Mouse (Mus musculus) lung, embryonic 14.5 days (tissue): ENCODE measurements at regions not wholly inside any gene's neighbourhood (a gene's known extent, or its start where the extent isn't known, plus 50 kb on each side); places are given as distances from the start of the nearest gene placed in this dataset.

Experiments
- ATAC-seq: fragments of 200-750 bp; cut with Nextera tagmentation; 2 replicates; pipeline ENCODE4 v1.8.0; 2017; ENCODE audit warnings: mild to moderate bottlenecking, moderate TSS enrichment, moderate library complexity; ENCODE audit not compliant: insufficient read depth
- DNase-seq: peaks from one replicate; pipeline ENCODE4 v3.0.0-alpha.2; 2015
- H3K27ac ChIP-seq: fragments of 300-500 bp; sonication (generic); 2 replicates; pipeline ENCODE4 v1.5.1; 2014; ENCODE audit warnings: low read depth, mild to moderate bottlenecking, moderate library complexity
- H3K27me3 ChIP-seq: fragments of 300-500 bp; sonication (generic); 2 replicates; pipeline ENCODE4 v1.6.1; 2014; ENCODE audit warnings: low read length, control low read depth; ENCODE audit not compliant: insufficient read depth
- H3K36me3 ChIP-seq: fragments of 300-500 bp; sonication (generic); 2 replicates; pipeline ENCODE4 v1.6.1; 2014; ENCODE audit warnings: control low read depth; ENCODE audit not compliant: insufficient read depth
- H3K4me1 ChIP-seq: fragments of 300-500 bp; sonication (generic); 2 replicates; pipeline ENCODE4 v1.6.1; 2014; ENCODE audit warnings: antibody characterized with exemption, control low read depth; ENCODE audit not compliant: insufficient read depth
- H3K4me2 ChIP-seq: fragments of 300-500 bp; sonication (generic); 2 replicates; pipeline ENCODE4 v1.6.1; 2014; ENCODE audit warnings: mild to moderate bottlenecking
- H3K4me3 ChIP-seq: fragments of 300-500 bp; sonication (generic); 2 replicates; pipeline ENCODE4 v1.5.1; 2014; ENCODE audit warnings: low read depth, low read length
- H3K9ac ChIP-seq: fragments of 300-500 bp; sonication (generic); 2 replicates; pipeline ENCODE4 v1.6.1; 2014
- H3K9me3 ChIP-seq: fragments of 300-500 bp; sonication (generic); 2 replicates; pipeline ENCODE4 v1.6.1; 2016; ENCODE audit warnings: low read depth, low read length, control low read depth
- CTCF ChIP-seq: IDR thresholded peaks from 2 replicates; pipeline ENCODE4 v1.5.1; 2016; ENCODE audit warnings: antibody characterized with exemption, low read depth
- WGBS: fragments of 180-500 bp; shearing (Covaris S2); extraction: QIAGEN DNeasy Blood & Tissue Kit; methylation state at CpG from one replicate; pipeline ENCODE4 v1.1.7; 2014; 5-methylcytosine and 5-hydroxymethylcytosine counted together

DNA sequence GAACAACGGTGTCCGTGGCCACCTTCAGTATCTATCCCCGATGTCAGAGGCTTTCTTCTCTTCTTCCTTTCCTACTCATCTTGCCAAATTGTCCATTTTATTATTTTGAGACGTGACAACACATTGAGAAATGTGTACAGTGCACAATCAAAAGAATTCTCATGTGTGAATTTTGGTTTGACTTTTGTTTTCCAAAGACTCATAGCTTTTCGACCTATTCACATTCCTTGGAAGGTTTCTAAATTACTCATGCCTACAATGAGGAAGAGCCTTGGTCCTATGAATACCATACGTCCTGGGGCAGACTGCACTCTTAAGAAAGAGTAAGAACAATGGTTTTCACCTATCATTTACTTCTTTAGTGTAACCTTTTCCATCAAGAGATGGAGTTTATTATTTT, 106.5 kb upstream of the Mmadhc start:
- H3K36me3 ChIP-seq: no peaks in the 10 kb centered on the region
- WGBS: 79% methylated on average over 6 of the region's 6 CpGs
- no peaks in the 10 kb centered on the region for H3K4me1 ChIP-seq
- DNase-seq (no peak), ATAC-seq (no peak)
- H3K9ac ChIP-seq: no peak overlapping the region
- no peaks in the 10 kb centered on the region for H3K27me3 ChIP-seq
- no peak overlapping the region for H3K4me2 ChIP-seq
- H3K4me3 ChIP-seq: no peak overlapping the region
- no peaks in the 10 kb centered on the region for H3K9me3 ChIP-seq
- no peak overlapping the region for H3K27ac ChIP-seq
- no peak for TF ChIP-seq CTCF

DNA sequence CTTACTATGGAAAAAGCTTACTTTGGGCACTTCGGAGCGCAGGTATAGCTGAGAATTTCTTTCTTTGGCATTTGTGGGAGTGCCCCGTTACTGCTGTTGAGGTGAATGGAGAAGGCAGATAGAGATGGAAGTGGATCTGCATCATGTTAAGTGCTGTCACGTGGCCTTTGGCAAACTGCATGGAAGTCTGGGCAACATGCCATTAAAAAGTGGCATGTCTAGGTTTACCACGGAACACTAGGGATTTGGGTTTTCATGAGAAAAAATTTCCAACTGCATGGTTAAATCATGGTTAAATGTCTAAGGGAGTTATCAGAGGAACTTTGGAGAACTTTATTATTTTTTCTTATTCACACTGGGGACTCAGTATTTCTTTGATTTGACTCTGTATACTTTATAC, 102.0 kb upstream of the Mmadhc start:
- no peak overlapping the region for H3K9ac ChIP-seq
- H3K27ac ChIP-seq: no peak overlapping the region
- peak; percentile 30 for DNase-seq
- no peak overlapping the region for H3K4me2 ChIP-seq
- ATAC-seq: no peak
- H3K36me3 ChIP-seq: no peaks in the 10 kb centered on the region
- H3K27me3 ChIP-seq: no peaks in the 10 kb centered on the region
- no peak for TF ChIP-seq CTCF
- 78% methylated on average over 5 of the region's 5 CpGs for WGBS
- no peaks in the 10 kb centered on the region for H3K9me3 ChIP-seq
- no peaks in the 10 kb centered on the region for H3K4me1 ChIP-seq
- no peak overlapping the region for H3K4me3 ChIP-seq

DNA sequence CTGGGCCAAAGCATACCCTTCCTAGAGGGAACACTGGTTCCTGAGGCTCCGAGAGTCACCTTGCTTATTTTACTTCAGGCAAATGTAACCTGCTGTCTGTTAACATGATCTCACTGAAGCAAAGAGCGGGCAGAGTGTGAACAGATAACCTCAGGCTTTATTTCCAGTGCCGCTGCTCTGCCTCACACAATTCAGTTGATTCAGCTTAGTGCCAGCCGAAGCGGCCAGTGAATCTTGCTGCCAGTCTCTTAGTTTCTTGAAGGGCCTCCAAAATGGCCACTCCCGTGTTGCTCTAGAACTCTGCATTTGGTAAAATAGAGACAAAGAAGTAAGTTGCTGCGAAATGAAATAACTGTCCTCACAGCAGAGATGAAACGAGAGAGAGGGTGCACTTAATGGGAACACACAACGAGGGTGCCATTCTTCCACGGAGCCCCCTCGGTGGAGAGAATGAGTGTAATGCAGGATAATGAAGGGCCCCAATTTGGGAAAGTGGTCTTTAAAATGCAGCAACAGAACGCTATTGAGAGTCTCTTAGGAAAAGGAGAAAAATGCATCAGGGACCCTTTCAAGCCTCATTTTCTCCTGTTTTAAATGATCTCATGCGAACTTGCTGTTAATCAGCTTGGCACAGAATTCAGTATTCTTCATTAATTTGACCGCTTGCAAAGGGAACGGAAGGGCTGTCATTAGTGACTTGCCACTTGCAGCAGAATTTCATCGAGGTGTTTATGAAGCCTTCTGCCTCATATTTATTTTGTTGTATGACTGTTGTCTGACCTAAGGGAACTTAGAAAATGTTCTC, 81.2 kb upstream of the Mmadhc start:
- no peak for TF ChIP-seq CTCF
- Histone ChIP-seq H3K9ac (no peak overlapping the region), H3K4me3 (no peak overlapping the region), H3K27ac (no peak overlapping the region), H3K4me2 (no peak overlapping the region), H3K9me3 (no peaks in the 10 kb centered on the region), H3K36me3 (no peaks in the 10 kb centered on the region), H3K27me3 (no peaks in the 10 kb centered on the region), H3K4me1 (peaks cover 4% of the 10 kb centered on the region; the same call in 1 of the 2 replicates)
- 73% methylated on average over 16 of the region's 16 CpGs for WGBS
- ATAC-seq (no peak), DNase-seq (no peak)

DNA sequence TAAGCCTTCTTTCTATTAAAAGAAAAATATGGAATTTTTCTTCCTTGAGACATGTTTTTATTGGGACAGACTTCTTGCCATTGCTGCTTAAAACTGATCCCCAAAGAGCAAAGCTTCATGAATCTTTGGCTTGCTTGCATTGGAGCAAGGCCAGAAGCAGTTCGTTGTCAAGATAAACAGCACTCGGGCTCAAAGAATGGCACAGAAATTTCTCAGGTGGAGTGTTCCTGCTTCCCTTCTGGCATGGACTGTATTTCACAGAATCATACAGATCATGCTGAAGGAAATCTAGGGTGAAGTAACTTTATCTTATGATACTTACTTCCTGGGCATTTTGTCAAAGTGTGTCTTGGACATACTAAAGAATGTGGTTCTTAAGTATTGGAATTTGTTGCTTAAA, 77.0 kb upstream of the Mmadhc start:
- H3K4me2 ChIP-seq: no peak overlapping the region
- ATAC-seq (no peak), DNase-seq (peak; percentile 35)
- WGBS: 28% methylated on average over 2 of the region's 2 CpGs
- H3K4me1 ChIP-seq: peaks cover 4% of the 10 kb centered on the region; the same call in 1 of the 2 replicates
- H3K27ac ChIP-seq: no peak overlapping the region
- TF ChIP-seq CTCF: no peak
- H3K27me3 ChIP-seq: no peaks in the 10 kb centered on the region
- H3K9ac ChIP-seq: no peak overlapping the region
- no peaks in the 10 kb centered on the region for H3K36me3 ChIP-seq
- no peak overlapping the region for H3K4me3 ChIP-seq
- no peaks in the 10 kb centered on the region for H3K9me3 ChIP-seq

DNA sequence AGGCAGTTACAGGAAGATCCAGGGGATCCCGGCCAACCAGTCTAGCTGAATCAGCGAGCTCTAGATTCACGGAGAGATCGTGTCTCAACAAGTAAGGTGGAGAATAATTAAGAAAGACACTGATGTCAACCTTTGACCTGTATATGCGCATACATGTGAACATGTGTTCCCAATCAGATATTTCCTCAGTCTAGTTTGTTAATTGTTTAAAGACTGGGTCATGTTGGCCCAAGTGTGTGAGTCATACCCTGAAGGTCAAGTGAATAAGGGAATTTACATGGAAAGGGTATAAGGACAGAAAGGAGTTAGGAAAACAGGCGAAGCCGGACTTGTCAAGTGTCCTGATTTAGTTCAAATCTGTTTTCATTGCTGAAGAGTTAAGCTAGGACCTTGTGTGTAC, 76.4 kb upstream of the Mmadhc start:
- Histone ChIP-seq H3K27me3 (no peaks in the 10 kb centered on the region), H3K9me3 (no peaks in the 10 kb centered on the region), H3K9ac (no peak overlapping the region), H3K36me3 (no peaks in the 10 kb centered on the region), H3K4me1 (peaks cover 4% of the 10 kb centered on the region; the same call in 1 of the 2 replicates), H3K27ac (no peak overlapping the region), H3K4me2 (no peak overlapping the region), H3K4me3 (no peak overlapping the region)
- no peak for ATAC-seq
- 76% methylated on average over 7 of the region's 7 CpGs for WGBS
- DNase-seq: no peak
- TF ChIP-seq CTCF: no peak

DNA sequence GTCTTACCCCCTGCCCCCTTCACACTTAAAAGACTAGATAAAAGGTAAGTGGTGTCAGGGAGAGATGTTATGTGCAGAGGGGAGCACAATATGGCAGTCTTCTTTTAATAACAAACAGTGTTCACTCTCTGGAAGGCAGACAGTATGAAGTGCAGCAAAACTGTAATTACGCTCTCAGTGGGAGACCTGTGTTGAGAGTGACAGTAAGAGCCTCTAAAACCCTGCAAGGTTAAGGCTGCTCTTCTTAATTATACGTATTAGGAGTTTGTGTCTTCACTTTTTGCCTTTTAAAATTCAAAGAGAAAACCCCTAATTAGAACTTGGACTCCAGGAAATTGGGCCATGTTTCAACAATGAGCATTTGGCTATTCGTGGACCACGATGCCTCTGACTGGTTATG, 72.2 kb upstream of the Mmadhc start:
- no peaks in the 10 kb centered on the region for H3K27me3 ChIP-seq
- WGBS: 82% methylated on average over 4 of the region's 4 CpGs
- H3K4me3 ChIP-seq: no peak overlapping the region
- H3K9me3 ChIP-seq: no peaks in the 10 kb centered on the region
- no peak overlapping the region for H3K27ac ChIP-seq
- H3K4me2 ChIP-seq: no peak overlapping the region
- H3K36me3 ChIP-seq: no peaks in the 10 kb centered on the region
- no peak overlapping the region for H3K9ac ChIP-seq
- DNase-seq (no peak), ATAC-seq (no peak)
- H3K4me1 ChIP-seq: peaks cover 4% of the 10 kb centered on the region; the same call in 1 of the 2 replicates
- no peak for TF ChIP-seq CTCF

DNA sequence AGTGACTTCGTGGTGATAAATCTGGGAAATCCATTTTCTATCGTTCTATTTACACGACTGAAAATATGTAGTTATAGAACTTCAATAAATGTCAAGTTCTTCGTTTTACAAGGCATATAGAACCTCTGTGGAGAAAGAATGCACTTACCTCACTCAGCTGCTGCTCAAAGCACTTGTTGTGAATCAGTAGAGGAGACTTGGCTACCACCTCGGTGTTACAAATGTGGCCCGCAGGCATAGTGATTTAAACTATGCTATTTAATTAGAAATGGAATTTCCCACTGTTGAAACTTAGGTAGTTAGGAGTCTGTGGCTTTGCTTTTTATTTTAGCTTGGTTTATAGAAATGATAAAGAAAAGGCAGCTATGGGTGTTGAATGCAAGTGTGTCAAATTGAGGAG, 71.8 kb upstream of the Mmadhc start:
- Histone ChIP-seq H3K4me1 (no peaks in the 10 kb centered on the region), H3K27me3 (no peaks in the 10 kb centered on the region), H3K9me3 (no peaks in the 10 kb centered on the region), H3K4me2 (no peak overlapping the region), H3K4me3 (no peak overlapping the region), H3K9ac (no peak overlapping the region), H3K27ac (no peak overlapping the region), H3K36me3 (no peaks in the 10 kb centered on the region)
- TF ChIP-seq CTCF: no peak
- no peak for ATAC-seq
- 56% methylated on average over 6 of the region's 6 CpGs for WGBS
- DNase-seq: no peak
